Mouse (Mus musculus) ovary, adult 10 weeks (tissue): ENCODE data around the gene Zfp568. TPM values are rescaled to one million over a fixed set of nuclear protein-coding genes. Genes with fewer than 3 reads are reported as not detected.

Source experiments
- polyA plus RNA-seq: library from polyadenylated mRNA; stranded (reverse); fragments of 350-450 nt; fragmentation: Illumina TruSeq; extraction: RNeasy Lipid Tissue Mini Kit (QIAGEN cat#74804); gene quantifications from one replicate; pipeline ENCODE4 v1.2.3, GENCODE M21; 2014

Zfp568 gene
- polyA plus RNA-seq: 11.6 TPM

GRCm38 (mm10) chr7:29983690-29984380, at the start of gene Zfp568:
Gene Zfp568 (plus strand): TSS chr7:29983955.

GRCm38 (mm10) chr7:29953513-29954401, 30.0 kb upstream of the Zfp568 start, which contains the start of gene Zfp74:
Gene Zfp74 (minus strand): TSS chr7:29954089.

GRCm38 (mm10) chr7:30050882-30051548, 67.3 kb downstream of the Zfp568 start, which contains the start of gene Zfp14:
Gene Zfp14 (minus strand): TSS chr7:30051380.

DNA sequence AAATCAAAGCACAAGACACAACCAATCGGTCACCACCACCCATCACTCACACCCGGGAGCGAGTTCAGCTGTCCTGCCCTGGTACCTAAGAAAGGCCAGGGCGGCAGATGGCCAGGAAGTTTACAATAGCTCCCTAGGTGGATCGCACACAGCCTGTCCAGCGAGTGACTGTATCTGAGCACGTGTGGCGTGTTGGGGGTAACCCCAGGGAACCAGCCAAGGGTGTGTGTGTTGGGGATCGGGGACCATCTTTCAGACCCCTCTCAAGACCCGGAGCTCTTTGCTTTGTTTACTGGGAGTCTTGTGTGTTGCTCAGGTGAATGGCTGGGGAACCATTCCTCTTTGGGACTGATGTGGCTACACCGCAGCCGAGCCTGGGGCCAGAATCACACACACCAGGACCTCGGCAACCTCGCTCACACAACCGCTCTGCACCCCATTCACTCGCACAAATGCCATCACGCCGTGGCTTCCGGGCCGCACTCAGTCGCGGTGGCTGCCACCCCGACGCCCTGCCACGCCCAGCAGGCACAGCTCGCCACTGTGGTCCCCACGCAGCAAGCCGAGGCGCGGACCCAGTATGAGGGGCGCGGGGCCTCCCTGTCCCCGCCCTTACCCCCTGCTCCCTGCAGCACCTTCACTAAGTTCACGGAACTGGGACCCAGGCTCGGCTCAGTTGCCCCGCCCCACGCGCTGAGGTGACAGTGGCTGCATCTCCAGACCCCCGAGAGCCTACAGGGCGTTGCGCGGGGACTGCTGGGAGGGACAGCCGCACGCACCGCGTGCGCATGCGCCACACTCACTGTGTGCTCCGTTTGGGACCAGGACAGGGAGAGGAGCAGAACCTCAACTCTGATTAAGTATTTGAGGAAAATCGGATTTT, 88.6 kb downstream of the Zfp568 start, which contains the start of gene Zfp82:
Zfp82 (minus strand) TSS at position 755 of the 883 bp plus-strand sequence.

Other genes with a start within 250 kb of the Zfp568 start
- gene Zfp84, start 215.4 kb upstream of the Zfp568 start, polyA plus RNA-seq: 19.2 TPM
- gene Zfp30, start 200.0 kb upstream of the Zfp568 start, polyA plus RNA-seq: 7.0 TPM
- 17.4 TPM for gene Zfp790, start 167.8 kb upstream of the Zfp568 start, polyA plus RNA-seq
- 7.5 TPM for gene Zfp940, start 130.3 kb upstream of the Zfp568 start, polyA plus RNA-seq
- gene Zfp420, start 124.0 kb upstream of the Zfp568 start, polyA plus RNA-seq: 26.2 TPM
- 7.4 TPM for gene Zfp27, start 77.4 kb upstream of the Zfp568 start, polyA plus RNA-seq
- 32.3 TPM for gene Zfp383, start 75.7 kb upstream of the Zfp568 start, polyA plus RNA-seq
- gene Zfp74, start 29.9 kb upstream of the Zfp568 start, polyA plus RNA-seq: 25.3 TPM
- gene Zfp14, start 67.4 kb downstream of the Zfp568 start, polyA plus RNA-seq: 8.8 TPM
- gene Zfp82, start 88.9 kb downstream of the Zfp568 start, polyA plus RNA-seq: 5.9 TPM
- gene Gm26920, start 106.5 kb downstream of the Zfp568 start, polyA plus RNA-seq: not detected
- gene Zfp566, start 106.6 kb downstream of the Zfp568 start, polyA plus RNA-seq: 6.8 TPM
- 289 TPM for gene Zfp260, start 110.8 kb downstream of the Zfp568 start, polyA plus RNA-seq
- gene Zfp382, start 138.0 kb downstream of the Zfp568 start, polyA plus RNA-seq: 8.0 TPM
- 76.2 TPM for gene Zfp146, start 185.8 kb downstream of the Zfp568 start, polyA plus RNA-seq
- gene Cox7a1, start 200.2 kb downstream of the Zfp568 start, polyA plus RNA-seq: not detected
- 65.4 TPM for gene Capns1, start 214.9 kb downstream of the Zfp568 start, polyA plus RNA-seq
- gene Polr2i, start 248.0 kb downstream of the Zfp568 start, polyA plus RNA-seq: 1.7 TPM
- gene Tbcb, start 248.3 kb downstream of the Zfp568 start, polyA plus RNA-seq: 6.8 TPM